Mouse (Mus musculus) cerebellum, adult 2 months (tissue): Measurements from ENCODE around the gene Taf1c.

Experiments used
- CTCF ChIP-seq: fragments of 200-500 bp; IDR thresholded peaks from 2 replicates; pipeline ENCODE4 v1.5.1; 2011; ENCODE audit warnings: low read depth, mild to moderate bottlenecking, control low read depth, low read length, moderate library complexity, borderline replicate concordance; ENCODE audit not compliant: insufficient read depth
- POLR2A ChIP-seq: fragments of 200-500 bp; IDR thresholded peaks from 2 replicates; pipeline ENCODE4 v1.6.1; 2011; ENCODE audit warnings: low read length, control low read depth, borderline replicate concordance; ENCODE audit not compliant: insufficient read depth

- TF ChIP-seq CTCF (no peak), POLR2A (no peak)
Measured at GRCm38 (mm10) chr8:119651324-119651723, 46.3 kb upstream of the Taf1c start.
